Mouse (Mus musculus): ENCODE data around the gene Unc80. TPM values are rescaled to one million over a fixed set of nuclear protein-coding genes. Genes with fewer than 3 reads are reported as not detected.

The Unc80 gene
- polyA plus RNA-seq, 1 experiment from 2014 or later, result not detected

GRCm38 (mm10) chr1:66482751-66483150 lies 14.6 kb downstream of the Unc80 start:
- Histone ChIP-seq H3K9ac (no peak overlapping the region), H3K27ac (replicated peaks) (no peak overlapping the region), H3K27me3 (no peaks in the 10 kb centered on the region), H3K4me3 (replicated peaks) (no peak overlapping the region), H3K4me1 (replicated peaks) (no peaks in the 10 kb centered on the region), H3K36me3 (replicated peaks) (no peaks in the 10 kb centered on the region), H3K9me3 (replicated peaks) (no peaks in the 10 kb centered on the region), H3K4me2 (no peak overlapping the region)
- 71% methylated on average over 3 of the region's 3 CpGs for WGBS (ENCODE audit: insufficient replicate concordance)
- ATAC-seq (ENCODE audit: insufficient read depth), result no peak

DNA sequence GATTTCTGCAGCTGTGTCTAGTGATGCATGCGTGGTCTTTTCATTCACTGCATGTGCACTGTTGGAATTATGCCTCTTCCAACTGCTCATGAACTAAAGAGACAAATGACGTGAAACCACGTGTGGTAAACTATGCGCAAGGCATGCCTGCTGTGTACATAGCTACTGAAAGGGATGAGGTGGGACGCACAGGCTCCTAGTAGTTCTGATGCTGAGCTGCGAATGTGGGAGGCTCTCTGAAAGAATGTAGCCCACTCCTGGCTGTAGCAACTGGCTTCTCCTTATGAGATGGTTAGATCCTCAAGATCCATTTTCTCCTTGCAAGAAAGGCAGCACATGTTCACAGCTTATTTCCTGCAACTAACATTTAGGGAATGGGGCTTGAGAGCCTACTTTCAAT lies 24.9 kb downstream of the Unc80 start:
- WGBS (ENCODE audit: insufficient replicate concordance), result 61% methylated on average over 6 of the region's 6 CpGs
- ATAC-seq (ENCODE audit: insufficient read depth), result no peak
- no peak overlapping the region for H3K9ac ChIP-seq
- H3K4me2 ChIP-seq, result no peak overlapping the region
- H3K4me1 ChIP-seq (replicated peaks), result no peaks in the 10 kb centered on the region
- no peaks in the 10 kb centered on the region for H3K36me3 ChIP-seq (replicated peaks)
- H3K4me3 ChIP-seq (replicated peaks), result no peak overlapping the region
- no peaks in the 10 kb centered on the region for H3K9me3 ChIP-seq (replicated peaks)
- no peaks in the 10 kb centered on the region for H3K27me3 ChIP-seq
- no peak overlapping the region for H3K27ac ChIP-seq (replicated peaks)

DNA sequence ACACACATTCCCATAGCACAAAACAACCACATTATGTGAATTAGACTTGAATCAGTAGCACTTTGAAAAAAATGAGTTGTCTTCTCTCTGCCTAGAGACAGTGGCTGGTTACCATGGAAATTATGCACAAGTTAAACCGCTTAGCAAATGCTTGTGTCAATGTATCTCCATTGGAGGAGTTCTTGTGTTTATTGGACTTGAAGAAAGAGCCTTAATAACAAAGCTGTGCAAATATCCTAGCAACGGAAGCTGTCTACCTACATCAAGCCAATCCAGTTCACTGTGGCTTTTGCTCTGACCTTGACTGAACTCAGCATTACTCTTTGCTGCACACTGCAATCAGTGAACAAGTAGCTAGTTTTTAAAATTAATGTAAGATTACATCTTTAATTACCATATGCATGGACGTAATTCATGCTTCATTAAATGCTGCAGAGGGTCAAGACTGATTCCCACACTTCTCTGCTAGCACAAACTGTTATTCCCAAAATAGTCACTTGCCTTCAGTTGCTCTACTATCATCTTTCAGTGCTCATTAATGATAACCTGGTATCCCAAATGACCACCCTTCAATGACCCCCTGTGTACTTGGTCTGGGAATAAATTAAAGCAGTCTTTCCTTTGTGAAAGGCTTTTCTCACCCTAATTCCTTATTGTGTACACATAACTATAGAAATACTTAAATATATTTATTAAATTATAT lies 27.3 kb downstream of the Unc80 start:
- Histone ChIP-seq H3K9ac (no peak overlapping the region), H3K4me1 (replicated peaks) (no peaks in the 10 kb centered on the region), H3K4me3 (replicated peaks) (no peak overlapping the region), H3K9me3 (replicated peaks) (no peaks in the 10 kb centered on the region), H3K27me3 (no peaks in the 10 kb centered on the region), H3K36me3 (replicated peaks) (no peaks in the 10 kb centered on the region), H3K4me2 (no peak overlapping the region), H3K27ac (replicated peaks) (no peak overlapping the region)
- WGBS (ENCODE audit: insufficient replicate concordance), result 60% methylated on average over 3 of the region's 3 CpGs
- ATAC-seq (ENCODE audit: insufficient read depth), result no peak

DNA sequence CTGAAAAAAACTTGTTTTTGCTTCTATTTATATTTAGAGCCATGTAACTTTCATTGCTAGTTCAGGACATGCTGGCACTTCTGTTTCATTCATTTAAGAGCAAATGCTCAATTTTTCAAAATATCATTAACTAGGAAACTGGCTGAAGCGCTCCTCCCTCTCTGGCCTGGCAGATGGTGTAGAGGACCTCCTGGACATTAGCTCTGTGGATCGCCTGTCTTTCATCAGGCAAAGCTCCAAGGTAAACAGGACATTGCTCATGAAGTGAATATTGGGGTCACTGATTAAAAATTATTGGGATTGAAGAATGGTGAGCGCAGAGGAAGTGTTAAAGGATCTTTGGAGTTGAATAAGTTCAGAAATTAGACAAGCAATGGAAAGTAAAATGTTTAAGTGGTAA lies 82.6 kb downstream of the Unc80 start:
- H3K4me3 ChIP-seq (replicated peaks), result no peak overlapping the region
- H3K9me3 ChIP-seq (replicated peaks), result no peaks in the 10 kb centered on the region
- no peak overlapping the region for H3K9ac ChIP-seq
- H3K27ac ChIP-seq (replicated peaks), result no peak overlapping the region
- WGBS (ENCODE audit: insufficient replicate concordance), result 57% methylated on average over 3 of the region's 3 CpGs
- no peak for ATAC-seq (ENCODE audit: insufficient read depth)
- no peaks in the 10 kb centered on the region for H3K36me3 ChIP-seq (replicated peaks)
- no peaks in the 10 kb centered on the region for H3K27me3 ChIP-seq
- no peak overlapping the region for H3K4me2 ChIP-seq
- H3K4me1 ChIP-seq (replicated peaks), result no peaks in the 10 kb centered on the region

- no peaks in the 10 kb centered on the region for H3K27me3 ChIP-seq
- no peaks in the 10 kb centered on the region for H3K9me3 ChIP-seq (replicated peaks)
- H3K27ac ChIP-seq (replicated peaks), result no peak overlapping the region
- no peak overlapping the region for H3K9ac ChIP-seq
- H3K4me1 ChIP-seq (replicated peaks), result no peaks in the 10 kb centered on the region
- H3K4me2 ChIP-seq, result no peak overlapping the region
- 61% methylated on average over 5 of the region's 5 CpGs for WGBS (ENCODE audit: insufficient replicate concordance)
- no peak overlapping the region for H3K4me3 ChIP-seq (replicated peaks)
- no peaks in the 10 kb centered on the region for H3K36me3 ChIP-seq (replicated peaks)
- ATAC-seq (ENCODE audit: insufficient read depth), result no peak
Observed at GRCm38 (mm10) chr1:66552396-66552966, 84.3 kb downstream of the Unc80 start.

- WGBS (ENCODE audit: insufficient replicate concordance), result 71% methylated on average over 1 of the region's 1 CpGs
- Histone ChIP-seq H3K36me3 (replicated peaks) (no peaks in the 10 kb centered on the region), H3K9ac (no peak overlapping the region), H3K4me3 (replicated peaks) (no peak overlapping the region), H3K27ac (replicated peaks) (no peak overlapping the region), H3K4me1 (replicated peaks) (no peaks in the 10 kb centered on the region), H3K27me3 (no peaks in the 10 kb centered on the region), H3K9me3 (replicated peaks) (no peaks in the 10 kb centered on the region), H3K4me2 (no peak overlapping the region)
- no peak for ATAC-seq (ENCODE audit: insufficient read depth)
Observed at GRCm38 (mm10) chr1:66561636-66562270, 93.6 kb downstream of the Unc80 start.

DNA sequence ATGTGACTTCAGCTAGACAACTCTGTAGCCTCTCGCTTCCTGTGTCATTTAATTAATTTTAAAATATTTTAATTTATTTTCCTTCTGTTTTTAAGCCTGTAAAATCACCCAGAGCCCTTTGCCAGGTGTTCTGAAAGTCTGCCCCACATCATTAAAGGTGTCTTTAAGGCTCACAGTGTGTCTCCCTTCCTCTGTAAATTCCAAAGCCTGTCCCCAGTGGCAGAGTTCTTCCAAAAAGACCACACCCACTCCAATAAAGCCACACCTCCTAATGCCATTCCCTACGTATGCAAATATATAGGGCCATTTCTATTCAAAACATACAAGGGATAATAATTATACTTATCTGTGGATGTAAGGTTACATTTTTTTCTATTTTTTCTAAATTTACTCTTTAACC lies 94.2 kb downstream of the Unc80 start:
- Histone ChIP-seq H3K9me3 (replicated peaks) (no peaks in the 10 kb centered on the region), H3K4me1 (replicated peaks) (no peaks in the 10 kb centered on the region), H3K4me3 (replicated peaks) (no peak overlapping the region), H3K27ac (replicated peaks) (no peak overlapping the region), H3K36me3 (replicated peaks) (no peaks in the 10 kb centered on the region), H3K9ac (no peak overlapping the region), H3K27me3 (no peaks in the 10 kb centered on the region), H3K4me2 (no peak overlapping the region)
- ATAC-seq (ENCODE audit: insufficient read depth), result no peak
- 62% methylated on average over 2 of the region's 2 CpGs for WGBS (ENCODE audit: insufficient replicate concordance)

- 72% methylated on average over 13 of the region's 13 CpGs for WGBS (ENCODE audit: insufficient replicate concordance)
- Histone ChIP-seq H3K27ac (replicated peaks) (no peak overlapping the region), H3K27me3 (no peaks in the 10 kb centered on the region), H3K4me2 (no peak overlapping the region), H3K36me3 (replicated peaks) (no peaks in the 10 kb centered on the region), H3K4me3 (replicated peaks) (no peak overlapping the region), H3K9me3 (replicated peaks) (no peaks in the 10 kb centered on the region), H3K4me1 (replicated peaks) (no peaks in the 10 kb centered on the region), H3K9ac (no peak overlapping the region)
- no peak for ATAC-seq (ENCODE audit: insufficient read depth)
Observed at GRCm38 (mm10) chr1:66569736-66570135, 101.6 kb downstream of the Unc80 start.

- Histone ChIP-seq H3K4me2 (no peak overlapping the region), H3K9ac (no peak overlapping the region), H3K27ac (replicated peaks) (no peak overlapping the region), H3K9me3 (replicated peaks) (no peaks in the 10 kb centered on the region), H3K36me3 (replicated peaks) (no peaks in the 10 kb centered on the region), H3K27me3 (no peaks in the 10 kb centered on the region), H3K4me1 (replicated peaks) (no peaks in the 10 kb centered on the region), H3K4me3 (replicated peaks) (no peak overlapping the region)
- ATAC-seq (ENCODE audit: insufficient read depth), result no peak
Observed at GRCm38 (mm10) chr1:66597163-66597788, 129.1 kb downstream of the Unc80 start.

DNA sequence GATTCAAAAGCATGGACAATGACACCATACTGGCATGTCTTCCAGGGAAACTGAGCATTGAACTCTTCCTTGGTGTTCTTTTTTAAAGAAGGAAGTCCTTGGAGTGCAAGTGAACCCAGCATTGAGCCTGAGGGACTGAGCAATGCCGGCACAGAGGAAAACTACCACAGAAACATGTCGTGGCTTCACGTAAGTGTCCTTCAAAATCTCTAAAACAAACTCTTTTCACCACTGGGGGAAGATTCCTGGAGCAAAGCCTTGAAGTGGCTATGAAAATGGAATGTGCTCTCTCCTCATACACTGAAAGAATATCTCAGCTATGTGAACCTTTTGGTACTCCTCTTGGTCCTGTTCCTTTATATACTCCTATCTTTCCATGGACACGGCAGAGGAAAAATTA lies 140.1 kb downstream of the Unc80 start:
- no peak for ATAC-seq (ENCODE audit: insufficient read depth)
- H3K9ac ChIP-seq, result no peak overlapping the region
- H3K4me3 ChIP-seq (replicated peaks), result no peak overlapping the region
- no peak overlapping the region for H3K4me2 ChIP-seq
- no peaks in the 10 kb centered on the region for H3K4me1 ChIP-seq (replicated peaks)
- H3K27ac ChIP-seq (replicated peaks), result no peak overlapping the region
- no peaks in the 10 kb centered on the region for H3K9me3 ChIP-seq (replicated peaks)
- no peaks in the 10 kb centered on the region for H3K36me3 ChIP-seq (replicated peaks)
- WGBS (ENCODE audit: insufficient replicate concordance), result 62% methylated on average over 4 of the region's 4 CpGs
- H3K27me3 ChIP-seq, result no peaks in the 10 kb centered on the region

DNA sequence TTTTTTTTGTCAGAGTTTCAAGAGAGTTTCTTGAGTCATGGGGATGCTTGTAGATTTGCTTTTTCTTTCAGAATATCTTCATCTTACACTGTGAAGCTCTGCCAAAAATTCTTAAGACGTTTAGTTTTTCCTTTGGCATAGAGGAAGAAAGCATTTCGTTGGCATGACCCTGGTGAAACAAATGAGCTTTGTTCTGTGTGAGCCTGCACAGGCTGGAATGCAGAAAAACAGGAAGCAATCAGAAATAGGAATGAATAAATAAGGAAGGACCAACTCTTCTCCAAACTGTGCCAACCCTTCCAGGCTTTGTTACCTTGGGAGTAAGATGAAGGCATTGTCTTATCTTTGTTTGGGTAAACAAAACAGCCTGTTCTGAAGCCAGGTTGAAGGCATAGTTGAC lies 149.0 kb downstream of the Unc80 start:
- no peak for ATAC-seq (ENCODE audit: insufficient read depth)
- Histone ChIP-seq H3K27ac (replicated peaks) (no peak overlapping the region), H3K9ac (no peak overlapping the region), H3K4me3 (replicated peaks) (no peak overlapping the region), H3K9me3 (replicated peaks) (no peaks in the 10 kb centered on the region), H3K4me2 (no peak overlapping the region), H3K27me3 (no peaks in the 10 kb centered on the region), H3K36me3 (replicated peaks) (no peaks in the 10 kb centered on the region), H3K4me1 (replicated peaks) (no peaks in the 10 kb centered on the region)
- 7% methylated on average over 2 of the region's 2 CpGs for WGBS (ENCODE audit: insufficient replicate concordance)
